Mouse (Mus musculus) hindbrain, embryonic 13.5 days (tissue): ENCODE data around the gene Fam120a. TPM values are rescaled to one million over a fixed set of nuclear protein-coding genes. Genes with fewer than 3 reads are reported as not detected.

Experiments
- ATAC-seq: fragments of 200-750 bp; cut with Nextera tagmentation; 2 replicates; pipeline ENCODE4 v1.8.0; 2017; ENCODE audit warnings: moderate TSS enrichment; ENCODE audit not compliant: low FRiP score
- H3K27ac ChIP-seq: fragments of 300-500 bp; sonication (generic); 2 replicates; pipeline ENCODE4 v1.5.1; 2015; ENCODE audit warnings: inconsistent platforms, mild to moderate bottlenecking, moderate library complexity
- H3K27me3 ChIP-seq: fragments of 300-500 bp; sonication (generic); 2 replicates; pipeline ENCODE4 v1.6.1; 2015; ENCODE audit warnings: mild to moderate bottlenecking, inconsistent platforms
- H3K36me3 ChIP-seq: fragments of 300-500 bp; sonication (generic); 2 replicates; pipeline ENCODE4 v1.6.1; 2015; ENCODE audit warnings: mild to moderate bottlenecking, inconsistent platforms
- H3K4me1 ChIP-seq: fragments of 300-500 bp; sonication (generic); replicated peaks from 2 replicates; pipeline ENCODE4 v1.6.1; 2015; ENCODE audit warnings: inconsistent platforms
- H3K4me2 ChIP-seq: fragments of 300-500 bp; sonication (generic); 2 replicates; pipeline ENCODE4 v1.6.1; 2015; ENCODE audit warnings: inconsistent platforms, mild to moderate bottlenecking, moderate library complexity
- H3K4me3 ChIP-seq: fragments of 300-500 bp; sonication (generic); 2 replicates; pipeline ENCODE4 v1.5.1; 2015; ENCODE audit warnings: mild to moderate bottlenecking, inconsistent platforms
- H3K9ac ChIP-seq: fragments of 300-500 bp; sonication (generic); 2 replicates; pipeline ENCODE4 v1.6.1; 2015; ENCODE audit warnings: mild to moderate bottlenecking, inconsistent platforms
- H3K9me3 ChIP-seq: fragments of 300-500 bp; sonication (generic); 2 replicates; pipeline ENCODE4 v1.6.1; 2016; ENCODE audit warnings: inconsistent platforms
- WGBS: fragments of 180-500 bp; shearing (Covaris S2); methylation state at CpG from one replicate; pipeline ENCODE4 v1.1.7; 2015; 5-methylcytosine and 5-hydroxymethylcytosine counted together
- polyA plus RNA-seq: library from polyadenylated mRNA; unstranded; fragments of >200 nt; fragmentation: Nextera tagmentation; extraction: Ambion mirVana; gene quantifications from 2 replicates; pipeline ENCODE4 v1.2.1, GENCODE M21; 2015

The Fam120a gene
- polyA plus RNA-seq, 1 experiment from 2014 or later = 12.2 TPM

DNA sequence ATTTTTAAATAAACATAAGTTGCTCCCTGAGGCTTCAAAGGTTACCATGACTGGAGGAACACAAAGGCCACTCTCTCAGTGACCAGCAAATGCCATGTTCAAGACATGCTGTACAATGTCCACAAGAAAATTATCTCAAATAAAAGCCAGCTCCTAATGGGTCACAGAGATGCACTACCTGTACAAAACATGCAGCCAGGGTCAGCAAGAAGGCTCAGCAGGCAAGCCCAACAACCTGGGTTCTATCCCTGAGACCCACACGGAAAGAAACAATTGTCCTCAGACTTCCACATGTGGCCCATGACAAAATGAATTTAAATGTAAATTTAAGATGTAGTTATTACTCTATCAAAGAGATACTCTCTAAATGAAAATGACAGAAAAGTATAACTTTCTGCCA is 4.7 kb downstream of the Fam120a start:
- 59% methylated on average over 1 of the region's 1 CpGs for WGBS
- Histone ChIP-seq H3K27me3 (no peaks in the 10 kb centered on the region), H3K4me1 (peaks cover 52% of the 10 kb centered on the region), H3K4me2 (no peak overlapping the region), H3K9me3 (no peaks in the 10 kb centered on the region), H3K4me3 (no peak overlapping the region), H3K9ac (no peak overlapping the region), H3K27ac (no peak overlapping the region), H3K36me3 (no peaks in the 10 kb centered on the region)
- ATAC-seq = no peak

DNA sequence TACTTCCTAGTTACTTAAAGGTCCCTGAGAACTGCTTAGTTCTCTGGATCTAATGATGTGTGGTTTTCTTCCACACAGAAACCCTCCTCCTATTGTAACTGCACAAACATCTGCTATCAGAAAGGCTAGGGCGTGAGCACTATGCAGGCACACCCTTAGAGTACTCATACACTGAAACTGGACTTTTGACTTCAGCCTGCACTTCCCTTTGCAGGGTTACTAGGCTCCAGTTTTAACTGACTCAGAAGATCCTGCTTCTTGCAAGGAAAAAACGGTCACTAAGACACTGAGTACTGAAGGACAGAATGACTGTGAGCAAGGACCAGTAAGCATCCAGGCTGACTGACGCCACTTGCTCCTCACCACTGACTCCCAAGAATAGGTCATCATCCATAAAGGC is 5.3 kb downstream of the Fam120a start:
- Histone ChIP-seq H3K27ac (no peak overlapping the region), H3K4me2 (no peak overlapping the region), H3K36me3 (no peaks in the 10 kb centered on the region), H3K4me3 (no peak overlapping the region), H3K9me3 (no peaks in the 10 kb centered on the region), H3K9ac (no peak overlapping the region), H3K27me3 (no peaks in the 10 kb centered on the region), H3K4me1 (peaks cover 52% of the 10 kb centered on the region)
- ATAC-seq = no peak
- 74% methylated on average over 3 of the region's 3 CpGs for WGBS

DNA sequence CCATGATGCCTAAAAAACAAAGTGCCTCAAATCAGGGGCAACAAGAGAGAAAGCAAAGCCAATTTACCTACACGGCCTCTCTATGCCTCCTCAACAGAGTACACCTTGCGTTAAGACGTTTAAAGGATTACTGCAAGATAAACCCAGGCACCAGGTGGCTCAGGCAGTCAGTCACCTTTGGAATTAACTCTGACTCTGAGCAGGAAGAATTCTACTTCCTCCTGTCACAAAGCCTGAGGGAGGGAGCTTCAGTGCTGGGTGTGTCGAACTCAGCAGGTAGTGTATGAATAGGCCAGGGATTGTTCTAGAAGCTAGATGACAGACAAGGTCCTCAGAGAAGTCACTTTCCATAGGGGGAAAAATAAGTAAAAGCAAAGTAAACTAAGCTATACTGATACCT is 9.2 kb downstream of the Fam120a start:
- H3K27me3 ChIP-seq = no peaks in the 10 kb centered on the region
- 79% methylated on average over 4 of the region's 4 CpGs for WGBS
- ATAC-seq = no peak

DNA sequence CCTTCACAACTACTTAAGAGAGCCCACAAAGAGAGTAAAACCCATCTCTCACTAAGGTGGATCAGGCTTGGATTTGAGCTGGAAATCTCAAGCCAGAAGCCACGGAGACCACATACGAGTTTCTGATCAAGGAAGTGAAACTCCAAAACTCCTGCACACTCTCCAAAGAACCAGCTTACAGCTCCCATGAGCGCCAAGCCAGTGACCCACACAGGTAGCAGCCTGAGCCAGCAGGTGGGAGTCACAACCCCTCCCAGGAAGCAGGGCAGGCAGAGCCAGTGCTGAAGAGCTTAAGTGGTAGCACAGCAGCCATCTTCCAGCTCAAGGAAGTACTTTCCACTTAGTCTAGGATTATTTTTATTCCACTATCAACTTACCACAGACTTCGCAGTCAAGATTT is 13.0 kb downstream of the Fam120a start:
- 94% methylated on average over 4 of the region's 4 CpGs for WGBS
- H3K9me3 ChIP-seq = no peaks in the 10 kb centered on the region
- H3K9ac ChIP-seq = no peak overlapping the region
- H3K27ac ChIP-seq = no peak overlapping the region
- no peak overlapping the region for H3K4me3 ChIP-seq
- ATAC-seq = no peak
- H3K4me2 ChIP-seq = no peak overlapping the region
- H3K4me1 ChIP-seq = peaks cover 16% of the 10 kb centered on the region
- H3K36me3 ChIP-seq = no peaks in the 10 kb centered on the region
- no peaks in the 10 kb centered on the region for H3K27me3 ChIP-seq

More for the DNA sequence above, 9.2 kb downstream of the Fam120a start:
- Histone ChIP-seq H3K9me3 (no peaks in the 10 kb centered on the region), H3K36me3 (no peaks in the 10 kb centered on the region), H3K9ac (no peak overlapping the region), H3K4me1 (peaks cover 28% of the 10 kb centered on the region), H3K4me2 (no peak overlapping the region), H3K27ac (no peak overlapping the region), H3K4me3 (no peak overlapping the region)

DNA sequence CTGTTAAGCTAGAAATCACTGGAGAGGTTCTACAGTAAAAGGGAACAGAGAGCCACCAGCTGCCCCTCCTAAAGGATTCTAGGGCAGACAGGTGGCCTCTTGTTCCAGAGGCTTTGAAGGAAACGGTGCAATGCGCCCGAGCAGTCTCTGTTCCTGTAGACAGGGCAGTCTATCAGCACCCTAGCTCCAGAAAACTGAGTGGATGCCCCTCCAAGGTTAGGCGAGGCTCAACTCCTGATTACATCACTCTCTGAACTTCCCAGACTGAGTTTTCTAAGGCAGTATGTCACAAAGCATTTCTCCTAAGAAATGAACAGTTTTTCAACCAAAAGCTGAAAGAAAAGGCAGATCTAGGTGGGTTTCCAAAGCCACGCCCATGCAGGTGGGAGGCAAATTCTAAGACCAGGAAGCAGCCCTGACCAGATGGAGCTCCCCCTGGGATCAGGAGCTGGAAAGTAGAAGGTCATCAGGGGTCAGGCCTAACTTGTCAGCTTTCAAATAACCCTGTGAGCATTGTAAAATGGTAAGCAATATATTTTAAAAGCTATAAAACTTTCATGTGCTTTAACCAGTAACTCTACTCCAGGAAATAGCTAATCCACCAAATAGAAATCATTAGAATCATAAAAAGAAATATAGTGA is 17.1 kb downstream of the Fam120a start:
- H3K4me2 ChIP-seq = no peak overlapping the region
- H3K9me3 ChIP-seq = no peaks in the 10 kb centered on the region
- H3K9ac ChIP-seq = no peak overlapping the region
- no peaks in the 10 kb centered on the region for H3K27me3 ChIP-seq
- WGBS = 75% methylated on average over 5 of the region's 5 CpGs
- no peak for ATAC-seq
- H3K36me3 ChIP-seq = peaks cover 22% of the 10 kb centered on the region
- H3K27ac ChIP-seq = no peak overlapping the region
- no peak overlapping the region for H3K4me3 ChIP-seq
- peaks cover 3% of the 10 kb centered on the region; the same call in 1 of the 2 replicates for H3K4me1 ChIP-seq

DNA sequence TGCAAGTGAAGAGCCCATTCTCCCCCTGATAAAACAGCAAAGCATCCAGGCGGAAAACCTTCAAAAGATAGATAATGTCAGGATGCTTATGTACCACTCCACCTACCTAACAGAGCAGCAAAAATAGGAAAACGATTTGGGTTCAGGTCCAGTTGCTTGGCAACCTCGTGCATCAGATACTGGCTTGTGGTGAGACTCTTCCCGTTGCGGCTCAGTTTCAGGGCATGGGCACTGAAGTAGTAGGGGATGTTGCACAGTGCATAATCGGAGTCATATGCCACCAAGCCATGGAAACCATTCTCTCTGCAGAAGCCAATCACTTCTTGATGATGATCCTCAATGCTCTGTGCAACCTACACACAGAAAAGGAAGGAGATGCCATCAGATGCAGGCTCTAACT is 18.9 kb downstream of the Fam120a start:
- peaks cover 3% of the 10 kb centered on the region; the same call in 1 of the 2 replicates for H3K4me1 ChIP-seq
- WGBS = 88% methylated on average over 6 of the region's 6 CpGs
- H3K9me3 ChIP-seq = no peaks in the 10 kb centered on the region
- H3K36me3 ChIP-seq = peaks cover 28% of the 10 kb centered on the region
- no peak for ATAC-seq
- no peaks in the 10 kb centered on the region for H3K27me3 ChIP-seq
- H3K4me3 ChIP-seq = no peak overlapping the region
- no peak overlapping the region for H3K9ac ChIP-seq
- no peak overlapping the region for H3K27ac ChIP-seq
- no peak overlapping the region for H3K4me2 ChIP-seq

DNA sequence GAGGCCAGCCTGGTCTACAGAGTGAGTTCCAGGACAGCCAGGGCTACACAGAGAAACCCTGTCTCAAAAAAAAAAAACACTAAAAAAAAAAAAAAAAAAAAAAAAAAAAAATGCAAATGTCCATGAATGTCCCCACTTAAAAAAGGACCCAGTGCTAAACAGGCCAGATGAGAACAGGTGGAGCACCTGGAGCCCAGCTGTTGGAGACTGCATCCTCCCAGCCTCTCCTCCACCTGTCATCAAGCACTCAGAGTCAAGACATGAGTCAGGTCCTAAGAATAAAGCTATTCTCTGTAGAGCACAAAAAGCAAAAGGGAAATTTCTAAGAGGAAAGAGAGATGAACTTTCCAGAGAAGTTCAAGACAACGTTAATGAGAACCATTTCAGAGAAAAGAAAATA is 23.2 kb downstream of the Fam120a start:
- no peak overlapping the region for H3K27ac ChIP-seq
- 90% methylated on average over 1 of the region's 1 CpGs for WGBS
- no peak overlapping the region for H3K9ac ChIP-seq
- H3K36me3 ChIP-seq = peaks cover 40% of the 10 kb centered on the region
- no peaks in the 10 kb centered on the region for H3K9me3 ChIP-seq
- no peak overlapping the region for H3K4me3 ChIP-seq
- H3K27me3 ChIP-seq = no peaks in the 10 kb centered on the region
- H3K4me1 ChIP-seq = 0 out of 2 replicates have a peak, but pooled peaks cover 4% of the 10 kb centered on the region
- no peak overlapping the region for H3K4me2 ChIP-seq
- no peak for ATAC-seq

DNA sequence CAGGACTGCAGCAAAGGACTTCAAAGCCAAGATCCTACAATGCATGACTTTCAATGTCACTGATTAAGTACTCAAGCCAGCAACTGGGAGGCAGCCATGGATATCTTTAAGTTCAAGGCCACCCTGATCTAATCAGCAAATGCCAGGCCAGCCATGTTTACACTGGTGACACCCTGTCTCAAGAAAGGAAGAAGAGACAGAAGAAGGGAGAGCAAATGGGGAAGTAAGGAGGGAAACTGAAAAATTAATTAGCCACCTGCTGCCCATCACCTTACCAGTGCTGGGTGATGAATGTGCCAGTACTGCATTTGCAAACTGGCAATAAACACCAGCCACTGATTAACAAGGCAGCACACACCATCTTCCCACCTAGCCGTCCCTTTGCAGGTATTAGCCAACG is 25.3 kb downstream of the Fam120a start:
- Histone ChIP-seq H3K36me3 (peaks cover 27% of the 10 kb centered on the region), H3K27ac (no peak overlapping the region), H3K9me3 (no peaks in the 10 kb centered on the region), H3K9ac (no peak overlapping the region), H3K4me1 (0 out of 2 replicates have a peak, but pooled peaks cover 4% of the 10 kb centered on the region), H3K4me3 (no peak overlapping the region), H3K27me3 (no peaks in the 10 kb centered on the region), H3K4me2 (no peak overlapping the region)
- WGBS = 84% methylated on average over 2 of the region's 2 CpGs
- no peak for ATAC-seq

DNA sequence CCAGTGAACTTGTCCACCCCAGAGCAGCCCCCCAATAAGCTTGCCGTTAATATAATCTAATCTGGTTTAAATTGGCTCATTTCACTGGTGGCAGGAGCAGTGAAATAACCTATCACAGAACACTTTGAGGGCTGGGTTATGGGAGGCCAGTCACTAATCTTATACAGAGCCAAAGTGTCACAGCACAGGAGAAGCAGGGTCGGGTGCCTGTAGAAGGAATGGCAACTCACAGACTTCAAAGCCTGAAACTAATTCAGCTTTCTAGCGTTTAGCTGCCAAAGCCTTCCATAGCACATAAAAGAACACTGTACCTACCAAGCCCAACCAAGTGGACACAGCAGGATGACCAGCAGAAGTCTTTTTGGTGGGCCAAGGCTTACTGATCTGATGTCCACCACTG is 26.0 kb downstream of the Fam120a start:
- Histone ChIP-seq H3K27ac (no peak overlapping the region), H3K9ac (no peak overlapping the region), H3K4me2 (no peak overlapping the region), H3K4me1 (0 out of 2 replicates have a peak, but pooled peaks cover 4% of the 10 kb centered on the region), H3K4me3 (no peak overlapping the region), H3K36me3 (peaks cover 27% of the 10 kb centered on the region), H3K27me3 (no peaks in the 10 kb centered on the region), H3K9me3 (no peaks in the 10 kb centered on the region)
- 79% methylated on average over 3 of the region's 3 CpGs for WGBS
- no peak for ATAC-seq

DNA sequence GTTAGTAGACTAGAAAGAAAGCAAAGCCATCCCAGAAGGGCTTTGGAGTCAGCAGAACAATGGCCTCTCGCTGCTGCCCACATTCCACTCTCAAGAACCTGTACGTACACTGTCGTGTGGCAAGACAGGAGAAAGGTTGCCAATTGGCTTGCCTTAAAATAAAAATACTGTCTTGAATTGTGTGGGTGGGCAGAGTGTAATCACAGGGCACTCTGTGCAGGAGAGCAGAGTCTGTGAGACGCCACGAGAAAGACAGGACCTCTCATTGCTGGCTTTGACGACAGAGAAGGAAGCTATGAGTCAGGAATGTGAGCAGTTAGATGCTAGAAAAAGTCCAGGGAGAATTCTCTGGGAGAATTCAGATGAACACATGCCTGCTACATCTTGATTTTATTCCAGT is 33.2 kb downstream of the Fam120a start:
- 73% methylated on average over 6 of the region's 6 CpGs for WGBS
- Histone ChIP-seq H3K4me2 (no peak overlapping the region), H3K4me3 (no peak overlapping the region), H3K9ac (no peak overlapping the region), H3K36me3 (peaks cover 38% of the 10 kb centered on the region), H3K27me3 (no peaks in the 10 kb centered on the region), H3K4me1 (peaks cover 5% of the 10 kb centered on the region; the same call in 1 of the 2 replicates), H3K27ac (0 out of 2 replicates have a peak overlapping the region, but pooled peaks have one; percentile 26), H3K9me3 (no peaks in the 10 kb centered on the region)
- no peak for ATAC-seq

DNA sequence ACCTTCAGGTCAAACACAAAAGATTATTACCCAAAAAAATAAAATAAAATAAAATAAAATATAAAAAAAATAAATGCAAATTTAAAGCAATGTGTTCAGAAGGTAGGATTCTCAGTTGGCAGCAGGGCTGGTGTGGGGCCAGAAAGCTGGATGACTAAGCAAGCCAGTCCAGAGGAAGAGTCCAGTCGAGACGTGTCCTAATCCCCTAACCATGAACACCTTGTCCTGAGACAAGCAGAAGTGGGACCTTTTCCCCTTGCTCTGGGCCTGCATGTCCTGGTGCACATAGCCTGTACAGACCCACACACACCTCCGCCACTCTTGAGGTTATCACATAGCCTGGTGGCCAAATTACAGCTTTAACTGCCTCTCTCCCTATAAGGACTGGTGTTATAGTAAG is 35.1 kb downstream of the Fam120a start:
- WGBS = 96% methylated on average over 3 of the region's 3 CpGs
- Histone ChIP-seq H3K27ac (no peak overlapping the region), H3K27me3 (no peaks in the 10 kb centered on the region), H3K4me3 (no peak overlapping the region), H3K36me3 (peaks cover 43% of the 10 kb centered on the region), H3K4me2 (no peak overlapping the region), H3K4me1 (peaks cover 5% of the 10 kb centered on the region; the same call in 1 of the 2 replicates), H3K9ac (no peak overlapping the region), H3K9me3 (no peaks in the 10 kb centered on the region)
- no peak for ATAC-seq

DNA sequence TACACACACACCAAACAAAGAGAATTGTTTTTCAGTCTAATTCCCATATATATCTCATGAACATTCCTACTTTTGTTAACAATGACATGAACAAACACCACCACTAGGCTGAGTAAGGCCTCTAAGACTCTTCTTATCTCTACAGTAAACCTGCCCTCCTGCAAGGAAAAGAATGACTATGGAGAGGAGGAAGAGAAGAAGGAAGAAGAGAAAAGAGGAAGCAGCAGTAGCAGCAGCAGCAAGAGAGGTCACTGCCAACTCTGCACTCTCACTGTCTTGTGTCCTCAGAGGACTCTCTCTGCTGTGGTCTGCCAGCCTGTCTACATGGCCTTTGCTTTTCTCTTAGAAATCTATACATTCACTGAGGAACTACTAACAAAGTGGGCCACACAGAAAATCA is 36.1 kb downstream of the Fam120a start:
- ATAC-seq = no peak
- Histone ChIP-seq H3K4me1 (peaks cover 5% of the 10 kb centered on the region; the same call in 1 of the 2 replicates), H3K4me3 (no peak overlapping the region), H3K36me3 (peaks cover 49% of the 10 kb centered on the region), H3K27me3 (no peaks in the 10 kb centered on the region), H3K9me3 (no peaks in the 10 kb centered on the region), H3K4me2 (no peak overlapping the region), H3K27ac (no peak overlapping the region), H3K9ac (no peak overlapping the region)

DNA sequence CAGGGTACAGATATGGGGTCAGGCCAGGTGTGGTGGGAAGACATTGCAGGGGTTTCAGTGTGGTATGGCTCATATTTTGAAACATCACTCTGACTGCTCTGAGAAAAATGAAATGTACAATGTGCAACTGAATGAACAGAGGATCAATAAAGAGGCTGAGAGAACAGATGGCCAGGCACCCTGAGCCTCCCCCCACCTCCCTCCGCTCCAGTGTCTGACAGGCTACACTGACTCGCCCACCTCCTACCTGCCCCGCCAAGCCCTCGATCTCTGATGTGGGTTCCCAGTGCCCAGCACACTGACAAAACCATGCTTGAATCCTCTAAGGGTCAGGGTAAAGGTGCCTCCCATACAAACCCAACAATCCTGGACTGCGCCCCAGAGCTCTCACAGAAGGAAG is 36.6 kb downstream of the Fam120a start:
- H3K27ac ChIP-seq = no peak overlapping the region
- no peaks in the 10 kb centered on the region for H3K27me3 ChIP-seq
- no peak overlapping the region for H3K4me2 ChIP-seq
- H3K4me1 ChIP-seq = peaks cover 5% of the 10 kb centered on the region; the same call in 1 of the 2 replicates
- H3K9ac ChIP-seq = no peak overlapping the region
- no peak overlapping the region for H3K4me3 ChIP-seq
- H3K9me3 ChIP-seq = no peaks in the 10 kb centered on the region
- ATAC-seq = no peak
- peaks cover 51% of the 10 kb centered on the region for H3K36me3 ChIP-seq
- WGBS = 88% methylated on average over 5 of the region's 5 CpGs
